Mouse (Mus musculus) olfactory bulb, adult 2 months (tissue): Measurements from ENCODE around the gene Nkpd1. TPM values are rescaled to one million over a fixed set of nuclear protein-coding genes. Genes with fewer than 3 reads are reported as not detected.

Experiments used
- H3K27ac ChIP-seq: fragments of 200-500 bp; 2 replicates; pipeline ENCODE4 v1.5.1; 2012; ENCODE audit warnings: low read depth, low read length; ENCODE audit not compliant: insufficient read depth
- H3K4me1 ChIP-seq: fragments of 200-500 bp; 2 replicates; pipeline ENCODE4 v1.6.1; 2012; ENCODE audit warnings: low read length; ENCODE audit not compliant: control insufficient read depth, insufficient read depth
- H3K4me3 ChIP-seq: fragments of 200-500 bp; 2 replicates; pipeline ENCODE4 v1.5.1; 2012; ENCODE audit warnings: mild to moderate bottlenecking, low read depth, low read length, moderate library complexity; ENCODE audit not compliant: insufficient read depth
- CTCF ChIP-seq: fragments of 200-500 bp; IDR thresholded peaks from 2 replicates; pipeline ENCODE4 v1.5.1; 2012; ENCODE audit warnings: low read depth, mild to moderate bottlenecking, low read length, moderate library complexity; ENCODE audit not compliant: insufficient read depth
- POLR2A ChIP-seq: fragments of 200-500 bp; IDR thresholded peaks from 2 replicates; pipeline ENCODE4 v1.6.1; 2012; ENCODE audit warnings: mild to moderate bottlenecking, low read depth, low read length, moderate library complexity; ENCODE audit not compliant: insufficient read depth
- WGBS: fragments of 180-500 bp; shearing (Covaris S2); methylation state at CpG from one replicate; pipeline ENCODE4 v1.1.7; 2018; 5-methylcytosine and 5-hydroxymethylcytosine counted together
- polyA plus RNA-seq: library from polyadenylated mRNA; stranded (reverse); fragments of >200 nt; gene quantifications from 2 replicates; pipeline ENCODE4 v1.2.4, GENCODE M21; 2012; ENCODE audit warnings: low replicate concordance; ENCODE audit not compliant: missing spikeins, insufficient read depth, insufficient read length

Nkpd1 gene
- polyA plus RNA-seq, 1 experiment = not detected

DNA sequence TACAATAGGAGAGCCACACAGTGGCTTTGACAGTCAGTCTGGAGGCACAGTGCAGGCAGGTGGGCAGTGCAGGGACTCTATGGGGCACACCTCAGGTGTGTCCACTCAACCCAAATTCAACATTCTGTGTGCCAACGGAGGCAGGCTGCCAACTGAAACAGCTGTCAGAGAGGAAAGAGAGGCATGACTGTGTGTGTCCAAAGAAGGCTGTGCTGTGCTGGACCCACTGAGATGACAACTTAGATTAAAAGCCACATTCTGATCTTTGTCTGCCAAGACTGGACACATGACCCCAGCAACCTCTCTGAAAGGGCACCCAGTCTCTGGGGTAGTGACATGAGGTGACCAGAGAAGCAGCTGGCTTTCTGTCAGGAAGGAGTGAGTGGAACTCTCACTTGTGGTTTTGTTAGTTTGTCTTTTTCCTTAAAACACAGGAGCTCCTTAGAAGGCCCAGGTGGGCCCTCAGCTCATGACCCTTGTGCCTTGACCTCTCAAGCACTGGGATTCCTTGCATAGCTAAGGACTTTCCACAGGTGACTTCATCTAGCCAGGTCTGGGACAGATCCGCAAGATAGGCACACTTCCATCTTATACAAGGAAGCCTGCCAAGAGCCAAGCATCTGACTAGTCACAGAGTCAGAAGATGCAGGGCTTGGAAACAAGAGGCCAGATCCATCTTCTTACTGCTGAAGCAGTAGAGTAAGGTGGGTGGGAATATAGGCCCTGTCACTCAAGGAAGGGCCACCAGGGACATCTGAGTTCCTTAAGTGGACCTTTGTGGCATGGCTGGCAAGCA is 23.3 kb downstream of the Nkpd1 start:
- TF ChIP-seq CTCF (no peak), POLR2A (no peak)
- Histone ChIP-seq H3K27ac (no peak overlapping the region), H3K4me1 (peaks cover 41% of the 10 kb centered on the region), H3K4me3 (no peak overlapping the region)
- 60% methylated on average over 2 of the region's 2 CpGs for WGBS

- TF ChIP-seq CTCF (no peak), POLR2A (no peak)
- Histone ChIP-seq H3K4me3 (no peak overlapping the region), H3K27ac (no peak overlapping the region), H3K4me1 (peaks cover 40% of the 10 kb centered on the region)
- 40% methylated on average over 7 of the region's 7 CpGs for WGBS
Measured at GRCm38 (mm10) chr7:19541681-19542154, 24.1 kb downstream of the Nkpd1 start.

DNA sequence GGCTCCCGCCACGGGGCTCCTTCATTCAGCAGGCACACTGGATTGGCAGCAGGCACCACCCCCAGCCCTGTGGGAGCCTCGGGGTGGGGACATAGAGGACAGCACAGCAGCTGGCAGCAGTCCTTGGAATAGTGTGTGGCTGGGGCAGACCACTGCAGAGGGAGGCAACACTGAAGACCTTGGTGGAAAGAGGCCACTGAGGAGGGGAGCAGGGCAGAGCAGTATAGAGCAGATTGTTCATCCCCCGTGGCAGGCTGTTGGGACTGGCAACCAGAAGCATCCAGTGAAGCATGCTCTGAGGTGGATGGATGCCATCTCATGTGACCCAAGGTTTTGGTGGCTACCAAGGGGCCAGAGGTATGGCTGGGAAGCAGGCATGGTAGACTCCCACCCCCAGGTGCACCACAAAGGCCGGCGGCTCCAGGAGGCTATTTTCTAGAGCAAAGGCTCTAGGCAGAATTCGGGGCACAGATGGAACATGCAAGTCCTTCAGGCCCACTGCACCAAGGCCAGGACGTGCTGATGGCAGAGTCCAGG is 24.6 kb downstream of the Nkpd1 start:
- H3K27ac ChIP-seq = peak overlapping the region; percentile 52; the same call in 1 of the 2 replicates
- no peak overlapping the region for H3K4me3 ChIP-seq
- TF ChIP-seq POLR2A = no peak
- TF ChIP-seq CTCF = no peak
- H3K4me1 ChIP-seq = peaks cover 39% of the 10 kb centered on the region
- 29% methylated on average over 8 of the region's 8 CpGs for WGBS

DNA sequence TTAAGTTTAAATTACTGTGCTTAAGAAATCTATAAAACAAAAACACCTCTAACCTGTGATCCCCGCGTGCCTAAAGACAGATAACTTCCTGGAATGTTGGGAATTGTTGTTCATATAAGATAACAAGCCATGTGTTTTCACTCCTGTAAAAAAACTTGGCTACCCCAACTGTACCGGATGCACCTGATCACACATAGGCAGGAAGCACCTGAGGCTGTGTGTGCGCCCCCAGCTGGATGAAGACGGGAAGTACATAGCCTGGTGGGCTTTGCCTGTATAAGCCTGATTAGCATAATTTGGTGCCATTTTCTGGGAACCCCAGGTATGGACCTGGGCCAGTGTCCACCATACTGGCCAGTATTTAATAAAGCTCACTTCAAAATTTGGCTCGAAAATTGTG is 25.9 kb downstream of the Nkpd1 start:
- H3K27ac ChIP-seq = no peak overlapping the region
- 56% methylated on average over 6 of the region's 6 CpGs for WGBS
- no peak for TF ChIP-seq CTCF
- no peak for TF ChIP-seq POLR2A
- H3K4me1 ChIP-seq = peaks cover 41% of the 10 kb centered on the region
- H3K4me3 ChIP-seq = no peak overlapping the region

GRCm38 (mm10) chr7:19546007-19546406 is 28.4 kb downstream of the Nkpd1 start:
- TF ChIP-seq POLR2A (no peak), CTCF (no peak)
- WGBS = 27% methylated on average over 3 of the region's 3 CpGs
- H3K4me3 ChIP-seq = no peak overlapping the region
- peaks cover 41% of the 10 kb centered on the region for H3K4me1 ChIP-seq
- no peak overlapping the region for H3K27ac ChIP-seq

GRCm38 (mm10) chr7:19547344-19547969 is 29.8 kb downstream of the Nkpd1 start:
- H3K4me1 ChIP-seq = peaks cover 35% of the 10 kb centered on the region
- no peak overlapping the region for H3K27ac ChIP-seq
- 48% methylated on average over 2 of the region's 2 CpGs for WGBS
- no peak overlapping the region for H3K4me3 ChIP-seq
- no peak for TF ChIP-seq CTCF
- TF ChIP-seq POLR2A = no peak

GRCm38 (mm10) chr7:19549394-19549793 is 31.8 kb downstream of the Nkpd1 start:
- no peak for TF ChIP-seq POLR2A
- peaks cover 48% of the 10 kb centered on the region for H3K4me1 ChIP-seq
- 94% methylated on average over 10 of the region's 10 CpGs for WGBS

GRCm38 (mm10) chr7:19551634-19552033 is 34.0 kb downstream of the Nkpd1 start:
- Histone ChIP-seq H3K4me3 (no peak overlapping the region), H3K27ac (no peak overlapping the region), H3K4me1 (peaks cover 48% of the 10 kb centered on the region)
- no peak for TF ChIP-seq POLR2A
- TF ChIP-seq CTCF = no peak
- WGBS = 79% methylated on average over 5 of the region's 5 CpGs

More at GRCm38 (mm10) chr7:19549394-19549793, 31.8 kb downstream of the Nkpd1 start:
- H3K4me3 ChIP-seq = no peak overlapping the region
- no peak overlapping the region for H3K27ac ChIP-seq

- TF ChIP-seq CTCF (no peak), POLR2A (no peak)
- no peak overlapping the region for H3K4me3 ChIP-seq
- H3K27ac ChIP-seq = no peak overlapping the region
- WGBS = 69% methylated on average over 2 of the region's 2 CpGs
- H3K4me1 ChIP-seq = peaks cover 53% of the 10 kb centered on the region
Measured at GRCm38 (mm10) chr7:19552443-19552842, 34.8 kb downstream of the Nkpd1 start.
